Mouse (Mus musculus) adrenal gland, adult 2 months (tissue): ENCODE data around the gene C130032M10Rik. TPM values are rescaled to one million over a fixed set of nuclear protein-coding genes. Genes with fewer than 3 reads are reported as not detected.
A peak's percentile ranks its signal among the peaks of the same experiment; 100 is the strongest.

Experiments used
- DNase-seq: peaks from one replicate; pipeline ENCODE4 v3.0.0; 2021
- polyA plus RNA-seq: library from polyadenylated mRNA; depleted of rRNA; stranded (reverse); fragments of >200 nt; gene quantifications from 2 replicates; pipeline ENCODE4 v1.2.3, GENCODE M21; 2012; rRNA removed
- total RNA-seq, 2 experiments: library from RNA; stranded (reverse); gene quantifications; 2 replicates each; pipeline ENCODE4 v1.2.3; 2021

The C130032M10Rik gene
- total and polyA plus RNA-seq, 3 experiments: 0.40 TPM; not detected in 2

- DNase-seq: no peak
Measured at GRCm38 (mm10) chr9:114549117-114549516, 33.6 kb downstream of the C130032M10Rik start.

GRCm38 (mm10) chr9:114550033-114550432 lies 34.5 kb downstream of the C130032M10Rik start:
- DNase-seq: no peak

- DNase-seq: no peak
Measured at GRCm38 (mm10) chr9:114553828-114554227, 38.3 kb downstream of the C130032M10Rik start.

GRCm38 (mm10) chr9:114554355-114554979 lies 39.0 kb downstream of the C130032M10Rik start:
- no peak for DNase-seq

- DNase-seq: no peak
Measured at GRCm38 (mm10) chr9:114556276-114556855, 40.9 kb downstream of the C130032M10Rik start.

GRCm38 (mm10) chr9:114557086-114557485 lies 41.6 kb downstream of the C130032M10Rik start:
- DNase-seq: no peak

- DNase-seq: no peak
Measured at GRCm38 (mm10) chr9:114560141-114560540, 44.6 kb downstream of the C130032M10Rik start.

- no peak for DNase-seq
Measured at GRCm38 (mm10) chr9:114560771-114561670, 45.5 kb downstream of the C130032M10Rik start.

- DNase-seq: no peak
Measured at GRCm38 (mm10) chr9:114561671-114561971, 46.1 kb downstream of the C130032M10Rik start.

GRCm38 (mm10) chr9:114562031-114562918 lies 46.8 kb downstream of the C130032M10Rik start:
- DNase-seq: no peak

- peak; percentile 10 for DNase-seq
Measured at GRCm38 (mm10) chr9:114562919-114563751, 47.6 kb downstream of the C130032M10Rik start.

- DNase-seq: no peak
Measured at GRCm38 (mm10) chr9:114563761-114564606, 48.5 kb downstream of the C130032M10Rik start, which contains the start of gene Trim71. Trim71 (minus strand) TSS chr9:114564369.

GRCm38 (mm10) chr9:114564667-114565066 lies 49.2 kb downstream of the C130032M10Rik start:
- no peak for DNase-seq

Other genes with a start within 250 kb of the C130032M10Rik start
- not detected for gene Bcl2a1c, start 185.6 kb upstream of the C130032M10Rik start, total RNA-seq
- gene Bcl2a1c, start 185.6 kb upstream of the C130032M10Rik start, polyA plus RNA-seq: not detected in 2 replicates
- gene Crtap, start 125.0 kb upstream of the C130032M10Rik start, total RNA-seq: 100 to 1,000 TPM; 102 to 103 TPM
- gene Crtap, start 125.0 kb upstream of the C130032M10Rik start, polyA plus RNA-seq: 405 and 495 TPM in 2 replicates
- gene Glb1, start 114.6 kb upstream of the C130032M10Rik start, total RNA-seq: 10 to 100 TPM; 30.9 to 34.1 TPM
- gene Glb1, start 114.6 kb upstream of the C130032M10Rik start, polyA plus RNA-seq: 30.8 and 42.0 TPM in 2 replicates
- gene Tmppe, start 114.6 kb upstream of the C130032M10Rik start, total RNA-seq: 1 to 10 TPM; 5.3 to 7.7 TPM
- 6.2 and 7.1 TPM in 2 replicates for gene Tmppe, start 114.6 kb upstream of the C130032M10Rik start, polyA plus RNA-seq
- gene Ccr4, start 10.8 kb upstream of the C130032M10Rik start, total RNA-seq: not detected
- not detected in 2 replicates for gene Ccr4, start 10.8 kb upstream of the C130032M10Rik start, polyA plus RNA-seq
- gene Trim71, start 48.7 kb downstream of the C130032M10Rik start, total RNA-seq: not detected
- gene Trim71, start 48.7 kb downstream of the C130032M10Rik start, polyA plus RNA-seq: 0.01 TPM in 1 of 2 replicates, not detected in the other
- gene Cnot10, start 124.5 kb downstream of the C130032M10Rik start, total RNA-seq: 10 to 100 TPM; 31.9 to 36.2 TPM
- gene Cnot10, start 124.5 kb downstream of the C130032M10Rik start, polyA plus RNA-seq: 13.8 and 16.8 TPM in 2 replicates
- gene Dync1li1, start 173.1 kb downstream of the C130032M10Rik start, total RNA-seq: 10 to 100 TPM; 42.1 to 42.6 TPM
- gene Dync1li1, start 173.1 kb downstream of the C130032M10Rik start, polyA plus RNA-seq: 10.6 and 11.7 TPM in 2 replicates
- gene Cmtm6, start 215.4 kb downstream of the C130032M10Rik start, total RNA-seq: 10 to 100 TPM; 67.0 to 92.3 TPM
- gene Cmtm6, start 215.4 kb downstream of the C130032M10Rik start, polyA plus RNA-seq: 33.5 and 44.6 TPM in 2 replicates